Mouse (Mus musculus) limb, embryonic 14.5 days (tissue): Measurements from ENCODE around the gene Fbxl17. TPM values are rescaled to one million over a fixed set of nuclear protein-coding genes. Genes with fewer than 3 reads are reported as not detected.

Experiments used
- ATAC-seq: fragments of 200-750 bp; cut with Nextera tagmentation; 2 replicates; pipeline ENCODE4 v1.8.0; 2017; ENCODE audit warnings: low read depth, moderate number of reproducible peaks, moderate TSS enrichment; ENCODE audit not compliant: low FRiP score
- DNase-seq: peaks from one replicate; pipeline ENCODE4 v3.0.0-alpha.2; 2015; ENCODE audit warnings: low spot score
- H3K27ac ChIP-seq: fragments of 300-500 bp; sonication (generic); replicated peaks from 2 replicates; pipeline ENCODE4 v1.5.1; 2014; ENCODE audit warnings: low read depth, mild to moderate bottlenecking, low read length, moderate library complexity, mixed read lengths
- H3K27me3 ChIP-seq: fragments of 300-500 bp; sonication (generic); 2 replicates; pipeline ENCODE4 v1.6.1; 2014; ENCODE audit warnings: low read length, mixed read lengths; ENCODE audit not compliant: control insufficient read depth, insufficient read depth
- H3K36me3 ChIP-seq: fragments of 300-500 bp; sonication (generic); 2 replicates; pipeline ENCODE4 v1.6.1; 2014; ENCODE audit warnings: mild to moderate bottlenecking, low read length, moderate library complexity, mixed read lengths; ENCODE audit not compliant: control insufficient read depth, insufficient read depth
- H3K4me1 ChIP-seq: fragments of 300-500 bp; sonication (generic); 2 replicates; pipeline ENCODE4 v1.6.1; 2014; ENCODE audit warnings: antibody characterized with exemption, low read length, mixed read lengths; ENCODE audit not compliant: control insufficient read depth, insufficient read depth
- H3K4me2 ChIP-seq: fragments of 300-500 bp; sonication (generic); replicated peaks from 2 replicates; pipeline ENCODE4 v1.6.1; 2014; ENCODE audit warnings: low read depth, mild to moderate bottlenecking, low read length, moderate library complexity; ENCODE audit not compliant: severe bottlenecking
- H3K4me3 ChIP-seq: fragments of 300-500 bp; sonication (generic); replicated peaks from 2 replicates; pipeline ENCODE4 v1.5.1; 2014; ENCODE audit warnings: low read length
- H3K9ac ChIP-seq: fragments of 300-500 bp; sonication (generic); 2 replicates; pipeline ENCODE4 v1.6.1; 2014; ENCODE audit warnings: mild to moderate bottlenecking, low read depth, low read length, moderate library complexity; ENCODE audit not compliant: severe bottlenecking
- H3K9me3 ChIP-seq: fragments of 300-500 bp; sonication (generic); 2 replicates; pipeline ENCODE4 v1.6.1; 2016; ENCODE audit warnings: low read length; ENCODE audit not compliant: control insufficient read depth
- POLR2A ChIP-seq: fragments of 200-500 bp; IDR thresholded peaks from 2 replicates; pipeline ENCODE4 v1.8.0; 2012; ENCODE audit warnings: inconsistent platforms, mild to moderate bottlenecking, moderate library complexity, borderline replicate concordance; ENCODE audit not compliant: insufficient read depth, insufficient read length; ENCODE audit errors: extremely low read depth
- WGBS: fragments of 180-500 bp; shearing (Covaris S2); extraction: QIAGEN DNeasy Blood & Tissue Kit; methylation state at CpG from one replicate; pipeline ENCODE4 v1.1.7; 2014; 5-methylcytosine and 5-hydroxymethylcytosine counted together
- polyA plus RNA-seq, 2 experiments: library from polyadenylated mRNA; depleted of rRNA in 1 of 2; stranded (reverse) in 1 of 2; unstranded in 1 of 2; fragments of >200 nt; fragmentation: Nextera tagmentation in 1 of 2; extraction: Ambion mirVana in 1 of 2; gene quantifications; 2 replicates each; pipeline versions ENCODE4 v1.2.1 to v1.2.3; 2012 to 2014

Fbxl17 gene
- polyA plus RNA-seq, 2 experiments = 12.6 to 12.9 TPM

GRCm38 (mm10) chr17:63073342-63073741 is 426.5 kb downstream of the Fbxl17 start:
- TF ChIP-seq POLR2A = no peak
- ATAC-seq (no peak), DNase-seq (no peak)
- Histone ChIP-seq H3K27me3 (no peaks in the 10 kb centered on the region), H3K4me3 (no peak overlapping the region), H3K27ac (no peak overlapping the region), H3K9me3 (no peaks in the 10 kb centered on the region), H3K4me2 (no peak overlapping the region), H3K4me1 (peaks cover 32% of the 10 kb centered on the region), H3K36me3 (no peaks in the 10 kb centered on the region), H3K9ac (no peak overlapping the region)
- WGBS = 72% methylated on average over 6 of the region's 6 CpGs

GRCm38 (mm10) chr17:63071134-63071923 is 428.5 kb downstream of the Fbxl17 start:
- no peak overlapping the region for H3K27ac ChIP-seq
- no peak for TF ChIP-seq POLR2A
- H3K4me1 ChIP-seq = peaks cover 19% of the 10 kb centered on the region
- H3K9me3 ChIP-seq = no peaks in the 10 kb centered on the region
- H3K9ac ChIP-seq = no peak overlapping the region
- DNase-seq (no peak), ATAC-seq (no peak)
- H3K4me3 ChIP-seq = no peak overlapping the region
- H3K27me3 ChIP-seq = no peaks in the 10 kb centered on the region
- 69% methylated on average over 15 of the region's 15 CpGs for WGBS
- no peak overlapping the region for H3K4me2 ChIP-seq
- no peaks in the 10 kb centered on the region for H3K36me3 ChIP-seq

GRCm38 (mm10) chr17:63070161-63070761 is 429.6 kb downstream of the Fbxl17 start:
- WGBS = 71% methylated on average over 5 of the region's 5 CpGs
- no peaks in the 10 kb centered on the region for H3K27me3 ChIP-seq
- H3K27ac ChIP-seq = no peak overlapping the region
- no peak for TF ChIP-seq POLR2A
- H3K4me2 ChIP-seq = no peak overlapping the region
- no peak overlapping the region for H3K4me3 ChIP-seq
- H3K9me3 ChIP-seq = no peaks in the 10 kb centered on the region
- H3K4me1 ChIP-seq = peaks cover 14% of the 10 kb centered on the region
- no peak for DNase-seq
- H3K9ac ChIP-seq = no peak overlapping the region
- ATAC-seq = no peak
- no peaks in the 10 kb centered on the region for H3K36me3 ChIP-seq

- Histone ChIP-seq H3K36me3 (no peaks in the 10 kb centered on the region), H3K27me3 (no peaks in the 10 kb centered on the region), H3K4me1 (0 out of 2 replicates have a peak, but pooled peaks cover 2% of the 10 kb centered on the region), H3K4me2 (no peak overlapping the region), H3K27ac (no peak overlapping the region), H3K4me3 (no peak overlapping the region), H3K9ac (no peak overlapping the region), H3K9me3 (no peaks in the 10 kb centered on the region)
- no peak for TF ChIP-seq POLR2A
- WGBS = 61% methylated on average over 5 of the region's 5 CpGs
- DNase-seq (no peak), ATAC-seq (no peak)
These were observed 437.0 kb downstream of the Fbxl17 start for GRCm38 (mm10) chr17:63062785-63063184.

GRCm38 (mm10) chr17:63061786-63062185 is 438.0 kb downstream of the Fbxl17 start:
- ATAC-seq (no peak), DNase-seq (no peak)
- Histone ChIP-seq H3K4me2 (no peak overlapping the region), H3K4me1 (0 out of 2 replicates have a peak, but pooled peaks cover 2% of the 10 kb centered on the region), H3K27ac (no peak overlapping the region), H3K27me3 (no peaks in the 10 kb centered on the region), H3K4me3 (no peak overlapping the region), H3K9me3 (no peaks in the 10 kb centered on the region), H3K36me3 (no peaks in the 10 kb centered on the region), H3K9ac (no peak overlapping the region)
- 90% methylated on average over 3 of the region's 3 CpGs for whole genome bisulfite sequencing
- TF ChIP-seq POLR2A = no peak
